Mouse (Mus musculus) heart, postnatal 10 days (tissue): ENCODE results near the gene Agpat1. TPM values are rescaled to one million over a fixed set of nuclear protein-coding genes. Genes with fewer than 3 reads are reported as not detected.

ENCODE experiments used
- DNase-seq, 2 experiments: peaks; one replicate each; pipeline ENCODE4 v3.0.0; 2021
- intact Hi-C: fragments of 180-260 bp; cut with DNase I; formaldehyde crosslinking; loops from one replicate; pipeline ENCODE4 v1.15.1; 2025
- total RNA-seq, 2 experiments: library from RNA; stranded (reverse); gene quantifications; 2 replicates each; pipeline ENCODE4 v1.2.3; 2021

The Agpat1 gene
- total RNA-seq, 2 experiments from 2014 or later: 54.4 to 56.5 TPM

- DNase-seq: no peak
- intact Hi-C loops: no loop called here
Measured at GRCm38 (mm10) chr17:34649106-34649864, 45.2 kb downstream of the Agpat1 start.

- intact Hi-C loops: loop anchor here (5.0 kb wide), 1 partner anchor 162 kb away; no protein-coding TSS in a partner anchor
- DNase-seq: no peak
Measured at GRCm38 (mm10) chr17:34650781-34651180, 46.7 kb downstream of the Agpat1 start.

- DNase-seq: no peak
- intact Hi-C loops: loop anchor here (5.0 kb wide), 1 partner anchor 161 kb away; no protein-coding TSS in a partner anchor
Measured at GRCm38 (mm10) chr17:34651507-34652221, 47.6 kb downstream of the Agpat1 start.

- DNase-seq: no peak
- intact Hi-C loops: loop anchor here (5.0 kb wide), 1 partner anchor 160 kb away; no protein-coding TSS in a partner anchor
Measured at GRCm38 (mm10) chr17:34652546-34652945, 48.5 kb downstream of the Agpat1 start.

- intact Hi-C loops: loop anchor here (5.0 kb wide), 1 partner anchor 159 kb away; no protein-coding TSS in a partner anchor
- no peak for DNase-seq
Measured at GRCm38 (mm10) chr17:34652985-34653384, 48.9 kb downstream of the Agpat1 start.

- peak; percentile 60 to 83 for DNase-seq
- intact Hi-C loops: loop anchor here (5.0 kb wide), 1 partner anchor 158 kb away; no protein-coding TSS in a partner anchor
Measured at GRCm38 (mm10) chr17:34653746-34654285, 49.8 kb downstream of the Agpat1 start.

GRCm38 (mm10) chr17:34654392-34654791, 50.3 kb downstream of the Agpat1 start:
- DNase-seq: no peak
- intact Hi-C loops: loop anchor here (5.0 kb wide), 1 partner anchor 158 kb away; no protein-coding TSS in a partner anchor

- peak in 1 of 2 experiments; percentile 78 for DNase-seq
- intact Hi-C loops: loop anchor here (1.0 kb wide), 1 partner anchor 58 kb away; no protein-coding TSS in a partner anchor
Measured at GRCm38 (mm10) chr17:34655160-34655559, 51.1 kb downstream of the Agpat1 start.

- intact Hi-C loops: loop anchor here (1.0 kb wide), 1 partner anchor 58 kb away; no protein-coding TSS in a partner anchor
Measured at GRCm38 (mm10) chr17:34655581-34655991, 51.5 kb downstream of the Agpat1 start.

GRCm38 (mm10) chr17:34656666-34657065, 52.6 kb downstream of the Agpat1 start:
- DNase-seq: peak; percentile 70 to 75
- intact Hi-C loops: no loop called here

More at GRCm38 (mm10) chr17:34655581-34655991, 51.5 kb downstream of the Agpat1 start:
- peak; percentile 92 to 95 for DNase-seq

- intact Hi-C loops: no loop called here
- DNase-seq: no peak
Measured at GRCm38 (mm10) chr17:34657271-34657670, 53.2 kb downstream of the Agpat1 start.

- intact Hi-C loops: no loop called here
Measured at GRCm38 (mm10) chr17:34658145-34658544, 54.1 kb downstream of the Agpat1 start.

GRCm38 (mm10) chr17:34658591-34658990, 54.5 kb downstream of the Agpat1 start:
- intact Hi-C loops: no loop called here
- DNase-seq: no peak

More at GRCm38 (mm10) chr17:34658145-34658544, 54.1 kb downstream of the Agpat1 start:
- DNase-seq: no peak

GRCm38 (mm10) chr17:34659181-34659896, 55.3 kb downstream of the Agpat1 start:
- no peak for DNase-seq
- intact Hi-C loops: no loop called here

- no peak for DNase-seq
- intact Hi-C loops: loop anchor here (2.0 kb wide), 1 partner anchor 25 kb away; no protein-coding TSS in a partner anchor
Measured at GRCm38 (mm10) chr17:34659897-34660214, 55.8 kb downstream of the Agpat1 start.

- intact Hi-C loops: loop anchor here (2.0 kb wide), 1 partner anchor 24 kb away; no protein-coding TSS in a partner anchor
- peak in 1 of 2 experiments; percentile 66 for DNase-seq
Measured at GRCm38 (mm10) chr17:34660259-34660820, 56.3 kb downstream of the Agpat1 start.

- DNase-seq: peak; percentile 68 to 77
- intact Hi-C loops: loop anchor here (2.0 kb wide), 1 partner anchor 24 kb away; no protein-coding TSS in a partner anchor
Measured at GRCm38 (mm10) chr17:34661121-34661591, 57.1 kb downstream of the Agpat1 start.

- intact Hi-C loops: no loop called here
- no peak for DNase-seq
Measured at GRCm38 (mm10) chr17:34662468-34662867, 58.4 kb downstream of the Agpat1 start.

GRCm38 (mm10) chr17:34662978-34663377, 58.9 kb downstream of the Agpat1 start:
- intact Hi-C loops: no loop called here
- DNase-seq: no peak
